Mouse (Mus musculus): ENCODE results near the gene Sfta2.

GRCm38 (mm10) chr17:35665957-35666515, 64.7 kb downstream of the Sfta2 start:
- TF ChIP-seq CTCF (IDR thresholded peaks at IDR 0.05 in 2 of 3, conservative IDR thresholded peaks at IDR 0.05 in 1 of 3; ENCODE audit: control insufficient read depth in 1 of 3, insufficient read depth in 1 of 3, low read depth in 2 of 3, low read length in 3 of 3, poor library complexity in 1 of 3, severe bottlenecking in 1 of 3) (peak; percentile 28 to 74 (median 68); a peak in 5 of 6 replicates), MXI1 (IDR thresholded peaks at IDR 0.05; ENCODE audit: low read depth, low read length) (no peak), MYB (IDR thresholded peaks at IDR 0.05; ENCODE audit: low read depth, low read length) (no peak), E2F4 (IDR thresholded peaks at IDR 0.05; ENCODE audit: borderline replicate concordance, low read depth, low read length) (no peak), POLR2A (IDR thresholded peaks at IDR 0.05; ENCODE audit: control insufficient read depth in 1 of 2, insufficient read depth in 1 of 2, low read depth in 1 of 2, low read length in 2 of 2, poor library complexity in 1 of 2) (no peak), EP300 (IDR thresholded peaks at IDR 0.05; ENCODE audit: low read depth in 1 of 2, low read length in 2 of 2) (no peak), ZKSCAN1 (IDR thresholded peaks at IDR 0.05; ENCODE audit: low read depth, low read length) (no peak)
